Mouse (Mus musculus) ES-E14 (cell line): Measurements from ENCODE around the gene B4galt2.

Experiments
- HCFC1 ChIP-seq: IDR thresholded peaks from 2 replicates; pipeline ENCODE4 v1.6.1; 2012; ENCODE audit warnings: low read length, inconsistent platforms, borderline replicate concordance; ENCODE audit not compliant: insufficient read depth
- MAFK ChIP-seq: IDR thresholded peaks from 2 replicates; pipeline ENCODE4 v1.6.1; 2014; ENCODE audit warnings: mild to moderate bottlenecking, low read depth, low read length, inconsistent platforms; ENCODE audit not compliant: insufficient read depth
- ZC3H11A ChIP-seq: IDR thresholded peaks from 2 replicates; pipeline ENCODE4 v1.6.1; 2012; ENCODE audit warnings: low read depth, mild to moderate bottlenecking, inconsistent platforms, low read length, borderline replicate concordance
- ZNF384 ChIP-seq: IDR thresholded peaks from 2 replicates; pipeline ENCODE4 v1.6.1; 2012; ENCODE audit warnings: low read depth, low read length, inconsistent platforms

DNA sequence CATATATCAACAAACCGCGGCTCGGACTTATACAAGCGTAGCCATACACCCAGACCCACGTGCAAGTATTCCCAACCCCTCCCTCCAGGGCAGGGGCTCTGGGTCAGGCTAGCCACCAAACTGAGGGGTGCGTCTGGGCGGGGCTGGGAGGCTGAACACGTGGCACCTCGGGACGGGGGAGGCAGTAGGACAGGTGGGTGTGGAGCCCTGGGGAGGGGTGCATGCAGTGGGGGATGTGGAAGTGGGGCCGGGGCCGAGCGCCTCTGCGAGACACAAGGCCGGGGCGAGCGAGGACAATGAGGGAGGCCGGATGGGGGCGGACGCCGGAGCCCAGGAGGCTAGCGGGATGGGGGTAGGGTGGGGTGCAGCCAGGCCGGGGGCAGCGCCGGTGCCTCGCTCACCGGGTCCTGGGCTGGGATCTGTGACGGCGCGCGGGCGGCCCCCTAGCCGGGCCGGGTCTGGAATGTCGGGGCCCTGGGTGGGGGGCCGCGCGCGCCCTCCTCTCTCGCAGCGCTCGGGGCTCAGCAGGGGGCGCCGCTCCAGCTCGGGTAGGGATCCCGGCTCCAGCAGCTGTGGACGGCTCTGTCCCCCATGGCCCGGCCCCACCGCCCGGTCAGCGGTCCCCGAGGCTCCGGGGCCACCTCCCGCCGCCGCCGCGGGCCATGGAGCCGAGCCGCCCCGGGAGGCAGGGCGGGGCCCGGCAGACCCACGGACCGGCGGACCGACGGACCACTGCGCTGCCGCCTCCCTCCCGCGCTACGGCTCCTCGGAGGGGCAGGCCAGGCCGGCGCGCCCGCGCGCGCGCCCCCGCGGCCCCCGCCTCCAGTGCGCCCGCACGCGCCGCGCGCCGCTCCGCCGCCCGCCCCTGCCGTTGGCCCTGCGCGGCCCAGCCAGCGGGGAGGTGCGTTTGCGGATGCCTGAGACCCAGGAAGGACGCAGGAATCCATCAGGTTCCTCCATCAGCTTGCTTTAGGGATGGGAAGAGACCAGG, at the start of gene B4galt2:
- no peak for TF ChIP-seq MAFK
- no peak for TF ChIP-seq HCFC1
- TF ChIP-seq ZC3H11A, result no peak
- no peak for TF ChIP-seq ZNF384
